Mouse (Mus musculus) C2C12 (cell line): ENCODE data around the gene Hs3st3b1. TPM values are rescaled to one million over a fixed set of nuclear protein-coding genes. Genes with fewer than 3 reads are reported as not detected.
A peak's percentile ranks its signal among the peaks of the same experiment; 100 is the strongest.

ENCODE experiments used
- H3K27me3 ChIP-seq: one replicate; pipeline ENCODE4 v1.6.1; 2011; ENCODE audit not compliant: control insufficient read depth, insufficient read depth, insufficient read length
- H3K36me3 ChIP-seq: one replicate; pipeline ENCODE4 v1.6.1; 2011; ENCODE audit not compliant: control insufficient read depth, insufficient read depth
- H3K4me3 ChIP-seq: one replicate; pipeline ENCODE4 v1.5.1; 2011; ENCODE audit warnings: mild to moderate bottlenecking, control low read depth; ENCODE audit not compliant: poor library complexity, insufficient read depth, severe bottlenecking
- H3K79me2 ChIP-seq: one replicate; pipeline ENCODE4 v1.6.1; 2011; ENCODE audit not compliant: control insufficient read depth, insufficient read depth
- H3K79me3 ChIP-seq: one replicate; pipeline ENCODE4 v1.6.1; 2011; ENCODE audit warnings: low read depth, control low read depth
- H3ac ChIP-seq: one replicate; pipeline ENCODE3; 2011; ENCODE audit warnings: low read depth; ENCODE audit not compliant: control insufficient read depth, insufficient read length
- CEBPB ChIP-seq: IDR thresholded peaks from one replicate; pipeline ENCODE4 v1.6.1; 2011; ENCODE audit warnings: low read depth, mild to moderate bottlenecking, control low read depth, moderate library complexity
- CTCF ChIP-seq: IDR thresholded peaks from one replicate; pipeline ENCODE4 v1.5.1; 2011; ENCODE audit not compliant: control insufficient read depth, insufficient read depth, insufficient read length
- FOSL1 ChIP-seq: IDR thresholded peaks from one replicate; pipeline ENCODE4 v1.8.0; 2011; ENCODE audit warnings: mild to moderate bottlenecking, low read length; ENCODE audit not compliant: poor library complexity, insufficient read depth, severe bottlenecking
- MAX ChIP-seq: IDR thresholded peaks from one replicate; pipeline ENCODE4 v1.6.1; 2011; ENCODE audit warnings: mild to moderate bottlenecking, control low read depth
- MYOD1 ChIP-seq: IDR thresholded peaks from one replicate; pipeline ENCODE4 v1.6.1; 2011; ENCODE audit warnings: low read depth; ENCODE audit not compliant: control insufficient read depth, insufficient read length
- MYOG ChIP-seq: IDR thresholded peaks from one replicate; pipeline ENCODE4 v1.6.1; 2011; ENCODE audit not compliant: control insufficient read depth, insufficient read length; ENCODE audit errors: extremely low read depth
- USF1 ChIP-seq: IDR thresholded peaks from one replicate; pipeline ENCODE4 v1.6.1; 2011; ENCODE audit warnings: low read depth, mild to moderate bottlenecking, control low read depth, moderate library complexity
- polyA plus RNA-seq: library from polyadenylated mRNA; unstranded; fragments of >200 nt; fragmentation: generic; extraction: Trizol; gene quantifications from one replicate; pipeline ENCODE4 v1.2.1, GENCODE M21; 2012; ENCODE audit warnings: missing spikeins

Gene Hs3st3b1
- polyA plus RNA-seq, 1 experiment, result 0.68 TPM

- Histone ChIP-seq H3K27me3 (peaks cover 4% of the 10 kb centered on the region), H3K79me3 (no peaks in the 10 kb centered on the region), H3ac (no peak overlapping the region), H3K36me3 (no peaks in the 10 kb centered on the region), H3K79me2 (no peaks in the 10 kb centered on the region), H3K4me3 (no peak overlapping the region)
- TF ChIP-seq USF1, result no peak
- TF ChIP-seq MYOG, result no peak
Measured at GRCm38 (mm10) chr11:63936641-63937040, 14.6 kb upstream of the Hs3st3b1 start.

GRCm38 (mm10) chr11:63926901-63927300, 4.8 kb upstream of the Hs3st3b1 start:
- no peaks in the 10 kb centered on the region for H3K36me3 ChIP-seq
- no peak overlapping the region for H3ac ChIP-seq
- H3K79me2 ChIP-seq, result no peaks in the 10 kb centered on the region
- TF ChIP-seq MYOG (no peak), MYOD1 (no peak), CEBPB (no peak), MAX (no peak), CTCF (no peak), FOSL1 (no peak), USF1 (no peak)
- no peaks in the 10 kb centered on the region for H3K27me3 ChIP-seq
- H3K79me3 ChIP-seq, result no peaks in the 10 kb centered on the region
- H3K4me3 ChIP-seq, result no peak overlapping the region

- TF ChIP-seq MYOG, result no peak
- TF ChIP-seq CTCF, result peak; percentile 91
- no peak for TF ChIP-seq CEBPB
- TF ChIP-seq MYOD1, result no peak
- no peak for TF ChIP-seq MAX
- no peak for TF ChIP-seq USF1
- TF ChIP-seq FOSL1, result no peak
Measured at GRCm38 (mm10) chr11:63925161-63925582, 3.1 kb upstream of the Hs3st3b1 start.

GRCm38 (mm10) chr11:63924286-63924930, 2.3 kb upstream of the Hs3st3b1 start:
- Histone ChIP-seq H3K27me3 (no peaks in the 10 kb centered on the region), H3K4me3 (no peak overlapping the region), H3K79me2 (no peaks in the 10 kb centered on the region), H3ac (no peak overlapping the region), H3K36me3 (no peaks in the 10 kb centered on the region), H3K79me3 (no peaks in the 10 kb centered on the region)
- TF ChIP-seq CTCF, result no peak
- no peak for TF ChIP-seq MAX
- no peak for TF ChIP-seq MYOG
- TF ChIP-seq CEBPB, result no peak
- no peak for TF ChIP-seq USF1
- TF ChIP-seq FOSL1, result no peak
- no peak for TF ChIP-seq MYOD1

More at GRCm38 (mm10) chr11:63925161-63925582, 3.1 kb upstream of the Hs3st3b1 start:
- Histone ChIP-seq H3K36me3 (no peaks in the 10 kb centered on the region), H3K4me3 (no peak overlapping the region), H3K79me3 (no peaks in the 10 kb centered on the region), H3K79me2 (no peaks in the 10 kb centered on the region), H3ac (no peak overlapping the region), H3K27me3 (no peaks in the 10 kb centered on the region)

GRCm38 (mm10) chr11:63923386-63923785, 1.3 kb upstream of the Hs3st3b1 start:
- Histone ChIP-seq H3K36me3 (no peaks in the 10 kb centered on the region), H3K79me2 (no peaks in the 10 kb centered on the region), H3ac (no peak overlapping the region), H3K4me3 (no peak overlapping the region), H3K79me3 (no peaks in the 10 kb centered on the region), H3K27me3 (no peaks in the 10 kb centered on the region)
- TF ChIP-seq FOSL1 (no peak), MYOG (no peak), CEBPB (no peak), MAX (no peak), CTCF (no peak), MYOD1 (no peak), USF1 (no peak)

GRCm38 (mm10) chr11:63921044-63921951, 792 bp downstream of the Hs3st3b1 start:
- TF ChIP-seq MAX, result no peak
- H3K4me3 ChIP-seq, result peak overlapping the region; percentile 21
- no peaks in the 10 kb centered on the region for H3K79me3 ChIP-seq
- peak overlapping the region; percentile 58 for H3ac ChIP-seq
- H3K79me2 ChIP-seq, result no peaks in the 10 kb centered on the region
- no peaks in the 10 kb centered on the region for H3K36me3 ChIP-seq
- H3K27me3 ChIP-seq, result no peaks in the 10 kb centered on the region
